Mouse (Mus musculus): ENCODE data around the gene H2-Ob. TPM values are rescaled to one million over a fixed set of nuclear protein-coding genes. Genes with fewer than 3 reads are reported as not detected.

The H2-Ob gene
- polyA plus RNA-seq, 1 experiment from 2014 or later: 0.39 TPM

- Histone ChIP-seq H3K36me3 (ENCODE audit: control insufficient read depth, insufficient read depth, low read length) (no peaks in the 10 kb centered on the region), H3K9me3 (replicated peaks; ENCODE audit: control insufficient read depth, low read length) (no peaks in the 10 kb centered on the region), H3K27ac (ENCODE audit: low read length) (no peak overlapping the region), H3K4me3 (replicated peaks; ENCODE audit: low read length) (no peak overlapping the region), H3K4me1 (ENCODE audit: control insufficient read depth, insufficient read depth, low read length) (peaks cover 10% of the 10 kb centered on the region), H3K27me3 (ENCODE audit: control insufficient read depth, insufficient read depth, low read length) (peaks cover 30% of the 10 kb centered on the region), H3K9ac (ENCODE audit: low read length) (no peak overlapping the region), H3K4me2 (ENCODE audit: low read depth, low read length) (no peak overlapping the region)
- no peak for ATAC-seq (ENCODE audit: insufficient read depth, low FRiP score)
- 66% methylated on average over 12 of the region's 12 CpGs for WGBS
Measured at GRCm38 (mm10) chr17:34199050-34199619, 39.6 kb upstream of the H2-Ob start.

- Histone ChIP-seq H3K9ac (ENCODE audit: low read length) (no peak overlapping the region), H3K4me3 (replicated peaks; ENCODE audit: low read length) (no peak overlapping the region), H3K27ac (ENCODE audit: low read length) (no peak overlapping the region), H3K9me3 (replicated peaks; ENCODE audit: control insufficient read depth, low read length) (no peaks in the 10 kb centered on the region), H3K36me3 (ENCODE audit: control insufficient read depth, insufficient read depth, low read length) (no peaks in the 10 kb centered on the region), H3K4me2 (ENCODE audit: low read depth, low read length) (no peak overlapping the region), H3K27me3 (ENCODE audit: control insufficient read depth, insufficient read depth, low read length) (peaks cover 30% of the 10 kb centered on the region), H3K4me1 (ENCODE audit: control insufficient read depth, insufficient read depth, low read length) (peaks cover 13% of the 10 kb centered on the region)
- no peak for ATAC-seq (ENCODE audit: insufficient read depth, low FRiP score)
- 85% methylated on average over 10 of the region's 10 CpGs for WGBS
Measured at GRCm38 (mm10) chr17:34200047-34200446, 38.7 kb upstream of the H2-Ob start.

- ATAC-seq (ENCODE audit: insufficient read depth, low FRiP score): no peak
Measured at GRCm38 (mm10) chr17:34200772-34201505, 37.8 kb upstream of the H2-Ob start.

DNA sequence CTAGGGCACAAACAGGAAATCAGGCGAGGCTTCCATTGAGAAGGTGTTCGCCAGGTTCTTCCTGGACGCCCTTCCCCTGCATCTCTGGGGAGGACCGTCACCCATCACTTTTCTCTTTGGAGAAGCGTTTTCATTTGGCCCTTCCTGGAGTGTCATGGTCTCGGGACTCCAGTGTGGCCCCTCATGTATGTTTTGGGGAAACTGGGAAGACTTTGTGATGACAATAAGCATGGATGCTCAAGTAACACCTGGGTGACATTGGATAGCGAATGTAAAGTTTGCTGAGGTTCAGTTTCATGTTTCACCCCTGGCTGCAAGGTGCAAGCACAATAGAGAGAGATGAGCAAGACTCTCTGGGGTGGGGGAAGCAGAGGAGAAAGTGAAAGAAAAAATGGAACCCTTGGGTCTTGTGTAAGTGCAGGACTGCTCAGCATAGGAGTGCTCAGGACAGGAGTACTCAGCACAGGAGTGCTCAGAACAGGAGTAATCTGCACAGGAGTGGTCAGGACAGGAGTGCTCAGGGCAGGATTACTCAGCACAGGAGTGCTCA is 37.1 kb upstream of the H2-Ob start:
- Histone ChIP-seq H3K4me2 (ENCODE audit: low read depth, low read length) (no peak overlapping the region), H3K4me1 (ENCODE audit: control insufficient read depth, insufficient read depth, low read length) (peaks cover 19% of the 10 kb centered on the region), H3K27me3 (ENCODE audit: control insufficient read depth, insufficient read depth, low read length) (peaks cover 24% of the 10 kb centered on the region), H3K27ac (ENCODE audit: low read length) (no peak overlapping the region), H3K9me3 (replicated peaks; ENCODE audit: control insufficient read depth, low read length) (no peaks in the 10 kb centered on the region), H3K36me3 (ENCODE audit: control insufficient read depth, insufficient read depth, low read length) (no peaks in the 10 kb centered on the region), H3K9ac (ENCODE audit: low read length) (no peak overlapping the region), H3K4me3 (replicated peaks; ENCODE audit: low read length) (no peak overlapping the region)
- ATAC-seq (ENCODE audit: insufficient read depth, low FRiP score): no peak
- WGBS: 67% methylated on average over 7 of the region's 7 CpGs

More at GRCm38 (mm10) chr17:34200772-34201505, 37.8 kb upstream of the H2-Ob start:
- Histone ChIP-seq H3K9me3 (replicated peaks; ENCODE audit: control insufficient read depth, low read length) (no peaks in the 10 kb centered on the region), H3K4me1 (ENCODE audit: control insufficient read depth, insufficient read depth, low read length) (peaks cover 19% of the 10 kb centered on the region), H3K9ac (ENCODE audit: low read length) (no peak overlapping the region), H3K27me3 (ENCODE audit: control insufficient read depth, insufficient read depth, low read length) (peaks cover 30% of the 10 kb centered on the region), H3K4me2 (ENCODE audit: low read depth, low read length) (no peak overlapping the region), H3K4me3 (replicated peaks; ENCODE audit: low read length) (no peak overlapping the region), H3K27ac (ENCODE audit: low read length) (no peak overlapping the region), H3K36me3 (ENCODE audit: control insufficient read depth, insufficient read depth, low read length) (no peaks in the 10 kb centered on the region)
- 85% methylated on average over 16 of the region's 16 CpGs for WGBS

- ATAC-seq (ENCODE audit: insufficient read depth, low FRiP score): no peak
- Histone ChIP-seq H3K9me3 (replicated peaks; ENCODE audit: control insufficient read depth, low read length) (no peaks in the 10 kb centered on the region), H3K27me3 (ENCODE audit: control insufficient read depth, insufficient read depth, low read length) (peaks cover 15% of the 10 kb centered on the region)
Measured at GRCm38 (mm10) chr17:34202760-34203442, 35.8 kb upstream of the H2-Ob start.

DNA sequence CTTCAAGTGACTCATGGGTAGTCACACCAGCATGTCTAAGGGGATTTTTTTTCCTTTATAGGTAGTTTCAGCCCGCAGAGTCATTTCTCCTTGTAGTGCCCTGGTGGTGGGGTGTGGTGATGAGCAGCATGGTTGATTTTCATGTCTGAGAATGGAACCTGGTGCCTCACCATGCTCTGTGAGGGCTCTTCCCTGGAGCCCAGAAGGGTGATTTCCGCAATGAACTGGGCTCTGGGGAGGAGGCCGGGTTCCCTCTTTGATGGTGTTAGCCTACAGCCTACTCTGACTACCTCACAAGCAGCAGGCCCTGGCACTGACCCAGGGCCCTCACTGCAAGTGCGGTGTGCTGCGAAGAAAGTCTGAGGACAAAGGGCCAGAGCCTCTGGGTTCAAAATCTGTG is 35.3 kb upstream of the H2-Ob start, which contains the start of gene Tap2:
TSS of gene Tap2 (plus strand) at position 84 of the 400 bp plus-strand sequence.
- 78% methylated on average over 5 of the region's 5 CpGs for WGBS
- H3K9me3 ChIP-seq (replicated peaks; ENCODE audit: control insufficient read depth, low read length): no peaks in the 10 kb centered on the region
- peak within 1 kb of the TSS; percentile 81 for H3K9ac ChIP-seq (ENCODE audit: low read length)
- H3K4me1 ChIP-seq (ENCODE audit: control insufficient read depth, insufficient read depth, low read length): peaks cover 9% of the 10 kb centered on the region
- ATAC-seq (ENCODE audit: insufficient read depth, low FRiP score): no peak
- H3K4me2 ChIP-seq (ENCODE audit: low read depth, low read length): peak within 1 kb of the TSS; percentile 98
- H3K36me3 ChIP-seq (ENCODE audit: control insufficient read depth, insufficient read depth, low read length): no peaks in the 10 kb centered on the region
- H3K4me3 ChIP-seq (replicated peaks; ENCODE audit: low read length): peak within 1 kb of the TSS; percentile 84
- no peak within 1 kb of the TSS for H3K27ac ChIP-seq (ENCODE audit: low read length)
- H3K27me3 ChIP-seq (ENCODE audit: control insufficient read depth, insufficient read depth, low read length): peaks cover 13% of the 10 kb centered on the region

More at GRCm38 (mm10) chr17:34202760-34203442, 35.8 kb upstream of the H2-Ob start:
- H3K4me3 ChIP-seq (replicated peaks; ENCODE audit: low read length): no peak overlapping the region
- H3K4me2 ChIP-seq (ENCODE audit: low read depth, low read length): no peak overlapping the region
- H3K36me3 ChIP-seq (ENCODE audit: control insufficient read depth, insufficient read depth, low read length): no peaks in the 10 kb centered on the region
- H3K4me1 ChIP-seq (ENCODE audit: control insufficient read depth, insufficient read depth, low read length): peaks cover 14% of the 10 kb centered on the region
- 78% methylated on average over 4 of the region's 4 CpGs for WGBS
- no peak overlapping the region for H3K27ac ChIP-seq (ENCODE audit: low read length)
- no peak overlapping the region for H3K9ac ChIP-seq (ENCODE audit: low read length)

DNA sequence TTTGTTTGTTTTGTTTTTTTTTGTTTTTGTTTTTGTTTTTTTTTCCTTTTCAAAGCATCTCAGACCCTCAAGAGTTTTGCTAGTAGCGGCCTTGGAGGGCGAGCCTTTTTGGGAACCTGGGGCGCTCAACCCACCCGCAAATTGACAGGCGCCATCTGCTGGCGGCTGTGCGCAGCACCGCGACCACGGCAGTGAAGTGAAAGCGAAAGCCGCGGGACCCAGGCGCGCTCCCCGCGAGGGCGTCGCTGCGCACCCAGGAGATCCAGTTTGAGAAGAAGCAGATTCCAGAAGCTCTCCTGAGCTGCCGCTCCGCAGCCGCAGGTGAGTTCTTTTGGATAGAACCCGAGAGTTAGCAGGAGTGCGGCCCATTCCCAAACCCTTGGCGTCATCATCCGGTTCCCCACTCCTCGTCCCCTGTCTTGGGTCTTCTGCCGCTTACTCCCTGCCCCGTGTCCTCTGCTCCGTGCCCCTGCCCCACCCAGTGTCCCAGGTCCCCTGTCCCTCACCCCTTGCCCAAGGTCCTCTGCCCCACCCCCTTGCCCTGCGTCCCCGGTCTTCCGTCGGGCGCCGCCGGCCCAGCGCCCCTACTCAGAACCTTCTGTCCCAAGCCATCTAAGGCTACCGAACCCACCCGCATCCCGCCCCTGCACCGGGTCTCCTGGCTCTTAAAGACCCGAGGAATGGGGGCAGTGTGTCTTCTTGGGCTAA is 34.2 kb upstream of the H2-Ob start:
- no peak overlapping the region for H3K27ac ChIP-seq (ENCODE audit: low read length)
- WGBS: 2% methylated on average over 44 of the region's 44 CpGs
- peak overlapping the region; percentile 84 for H3K4me3 ChIP-seq (replicated peaks; ENCODE audit: low read length)
- H3K4me1 ChIP-seq (ENCODE audit: control insufficient read depth, insufficient read depth, low read length): peaks cover 8% of the 10 kb centered on the region
- H3K4me2 ChIP-seq (ENCODE audit: low read depth, low read length): peak overlapping the region; percentile 98
- no peaks in the 10 kb centered on the region for H3K9me3 ChIP-seq (replicated peaks; ENCODE audit: control insufficient read depth, low read length)
- no peaks in the 10 kb centered on the region for H3K36me3 ChIP-seq (ENCODE audit: control insufficient read depth, insufficient read depth, low read length)
- peak; percentile 67; the same call in 1 of the 2 replicates for ATAC-seq (ENCODE audit: insufficient read depth, low FRiP score)
- peaks cover 7% of the 10 kb centered on the region for H3K27me3 ChIP-seq (ENCODE audit: control insufficient read depth, insufficient read depth, low read length)
- peak overlapping the region; percentile 81 for H3K9ac ChIP-seq (ENCODE audit: low read length)

GRCm38 (mm10) chr17:34205021-34205745 is 33.5 kb upstream of the H2-Ob start:
- H3K27me3 ChIP-seq (ENCODE audit: control insufficient read depth, insufficient read depth, low read length): peaks cover 3% of the 10 kb centered on the region
- no peaks in the 10 kb centered on the region for H3K36me3 ChIP-seq (ENCODE audit: control insufficient read depth, insufficient read depth, low read length)
- H3K27ac ChIP-seq (ENCODE audit: low read length): no peak overlapping the region
- H3K9ac ChIP-seq (ENCODE audit: low read length): peak overlapping the region; percentile 81
- peak; percentile 39; the same call in 1 of the 2 replicates for ATAC-seq (ENCODE audit: insufficient read depth, low FRiP score)
- 18% methylated on average over 18 of the region's 18 CpGs for WGBS
- H3K4me1 ChIP-seq (ENCODE audit: control insufficient read depth, insufficient read depth, low read length): peaks cover 8% of the 10 kb centered on the region
- peak overlapping the region; percentile 84 for H3K4me3 ChIP-seq (replicated peaks; ENCODE audit: low read length)
- H3K4me2 ChIP-seq (ENCODE audit: low read depth, low read length): peak overlapping the region; percentile 98
- no peaks in the 10 kb centered on the region; the same call in 1 of the 2 replicates for H3K9me3 ChIP-seq (replicated peaks; ENCODE audit: control insufficient read depth, low read length)

All from stomach, embryonic 16.5 days (tissue).